8 mouse cellular contexts compared by ENCODE assay signal in the genomic region with DNA sequence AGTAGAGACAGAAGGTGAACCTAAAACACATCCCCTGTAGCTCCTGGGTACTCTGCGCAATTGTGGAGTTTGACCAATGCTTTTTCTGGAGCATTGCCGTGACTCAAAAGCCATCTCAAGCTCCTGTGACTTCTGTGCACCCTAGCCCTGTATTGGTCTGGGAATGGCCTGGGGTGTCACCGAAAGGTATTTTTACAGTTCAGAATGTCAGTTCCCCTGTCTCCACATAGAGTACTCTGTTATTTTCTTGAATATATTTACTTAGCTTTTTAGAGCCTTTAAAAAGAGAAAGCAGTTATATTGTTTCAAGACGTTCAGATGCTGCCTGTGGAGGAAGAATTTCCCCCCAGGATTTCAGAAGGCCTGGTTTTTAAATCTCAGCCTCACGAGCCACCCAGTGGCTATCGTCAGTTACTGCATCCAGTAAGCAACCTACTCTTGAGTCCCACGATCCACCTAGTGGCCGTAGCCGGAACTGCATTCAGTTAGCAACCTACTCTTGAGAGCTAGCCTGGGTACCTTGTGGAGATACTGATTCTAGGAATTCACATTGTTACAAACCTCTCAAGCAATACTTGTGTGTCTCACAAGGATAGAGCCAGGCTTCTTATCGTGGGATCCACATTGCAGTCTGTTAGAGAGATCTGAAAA. TPM values are rescaled to one million over a fixed set of nuclear protein-coding genes. Genes with fewer than 3 reads are reported as not detected.
DNase-seq lines count a peak whose midpoint lies in the region; ATAC-seq and TF ChIP-seq lines count a peak whose summit lies in the region.

No protein-coding gene starts in this region.

- no peaks in the 10 kb centered on the region for H3K4me1 ChIP-seq in forebrain, postnatal 0 days (ENCODE audit: insufficient read depth)
- H3K4me1 ChIP-seq in hindbrain, embryonic 13.5 days (replicated peaks) = no peaks in the 10 kb centered on the region

- peak; percentile 100 for TF ChIP-seq CTCF in forebrain, postnatal 0 days (IDR thresholded peaks at IDR 0.05; ENCODE audit: low read depth)

- peaks cover 33% of the 10 kb centered on the region for H3K36me3 ChIP-seq in forebrain, postnatal 0 days (ENCODE audit: insufficient read depth)
- H3K36me3 ChIP-seq in hindbrain, embryonic 13.5 days = peaks cover 53% of the 10 kb centered on the region

- DNase-seq in MEL-GATA-1-ER (ENCODE audit: extremely low read depth, low read depth) = peak; percentile 59
- peak; percentile 81 for DNase-seq in cerebellum, adult 11-12 months
- DNase-seq in forebrain, postnatal 0 days = peak; percentile 96
- peak; percentile 94 to 95 for DNase-seq in layer of hippocampus, postnatal 10 days (ENCODE audit: low spot score in 2 of 2)
- peak; percentile 91 for DNase-seq in lung, postnatal 10 days
- DNase-seq in retina, embryonic 14.5 days (ENCODE audit: low spot score) = peak; percentile 96
- DNase-seq in thymus, postnatal 36 days = peak; percentile 78 to 87

- WGBS in forebrain, postnatal 0 days = 25% methylated on average over 10 of the region's 10 CpGs
- 28% methylated on average over 10 of the region's 10 CpGs for WGBS in hindbrain, embryonic 13.5 days

- ATAC-seq in forebrain, postnatal 0 days = peak; percentile 88
- ATAC-seq in hindbrain, embryonic 13.5 days (ENCODE audit: low FRiP score) = peak; percentile 83

- no peaks in the 10 kb centered on the region for H3K9me3 ChIP-seq in forebrain, postnatal 0 days (ENCODE audit: low read length)
- H3K9me3 ChIP-seq in hindbrain, embryonic 13.5 days = no peaks in the 10 kb centered on the region

- no peaks in the 10 kb centered on the region for H3K27me3 ChIP-seq in forebrain, postnatal 0 days (ENCODE audit: insufficient read depth, low read length)
- H3K27me3 ChIP-seq in hindbrain, embryonic 13.5 days = no peaks in the 10 kb centered on the region

- H3K4me2 ChIP-seq in forebrain, postnatal 0 days (ENCODE audit: low read depth) = no peak overlapping the region
- H3K4me2 ChIP-seq in hindbrain, embryonic 13.5 days = no peak overlapping the region

- no peak overlapping the region for H3K27ac ChIP-seq in forebrain, postnatal 0 days (ENCODE audit: low read depth, low read length)
- no peak overlapping the region for H3K27ac ChIP-seq in hindbrain, embryonic 13.5 days

- no peak overlapping the region for H3K4me3 ChIP-seq in forebrain, postnatal 0 days (ENCODE audit: low read depth, low read length)
- no peak overlapping the region for H3K4me3 ChIP-seq in hindbrain, embryonic 13.5 days

- H3K9ac ChIP-seq in forebrain, postnatal 0 days = no peak overlapping the region
- H3K9ac ChIP-seq in hindbrain, embryonic 13.5 days = no peak overlapping the region

RNA-seq across cellular contexts. Expression of gene Psmd6, which starts 22.3 kb away (rescaled TPM):
- total RNA-seq in forebrain, postnatal 0 days (2014; rRNA removed) = 216 and 245 TPM in 2 replicates
- polyA plus RNA-seq in forebrain, postnatal 0 days (2015; fragmentation: Nextera tagmentation; extraction: Ambion mirVana) = 250 and 269 TPM in 2 replicates
- polyA plus RNA-seq in hindbrain, embryonic 13.5 days (2015; fragmentation: Nextera tagmentation; extraction: Ambion mirVana) = 279 and 284 TPM in 2 replicates
- 100 to 1,000 TPM; 137 to 148 TPM for total RNA-seq in layer of hippocampus, postnatal 10 days (2021)
